Mouse (Mus musculus): Measurements from ENCODE around the gene Pbx2.

The Pbx2 gene

GRCm38 (mm10) chr17:34599891-34600290 is 8.8 kb downstream of the Pbx2 start:
- ATAC-seq (ENCODE audit: insufficient number of reproducible peaks, low FRiP score, low TSS enrichment) = no peak

DNA sequence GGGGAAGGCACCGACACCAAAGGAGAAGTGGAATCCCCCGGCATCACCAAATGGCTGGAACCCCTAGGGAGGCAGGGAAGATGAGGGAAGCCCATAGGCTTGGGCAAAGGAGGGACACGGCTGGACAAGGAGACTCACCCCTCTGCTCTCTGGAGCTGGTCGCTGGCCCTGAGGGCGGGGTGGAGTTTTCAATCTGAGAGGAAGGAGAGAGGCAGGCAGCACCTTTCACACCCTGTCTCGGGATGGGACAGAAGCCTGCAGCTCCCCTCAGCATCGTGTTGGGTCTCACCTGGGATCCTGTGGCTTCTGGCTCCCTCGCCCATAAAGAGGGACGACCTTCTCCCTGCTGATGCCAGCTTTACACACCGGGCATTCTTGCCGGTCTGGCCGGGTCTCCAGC is 10.7 kb downstream of the Pbx2 start:
- ATAC-seq (ENCODE audit: insufficient number of reproducible peaks, low FRiP score, low TSS enrichment) = no peak

- ATAC-seq (ENCODE audit: insufficient number of reproducible peaks, low FRiP score, low TSS enrichment) = peak; percentile 91
These were observed 12.5 kb downstream of the Pbx2 start, which contains the start of gene Rnf5 for GRCm38 (mm10) chr17:34603375-34604060. Gene Rnf5, minus strand, starts transcription at chr17:34603690.

- ATAC-seq (ENCODE audit: insufficient number of reproducible peaks, low FRiP score, low TSS enrichment) = peak; percentile 79
These were observed 13.0 kb downstream of the Pbx2 start, which contains the start of gene Agpat1 for GRCm38 (mm10) chr17:34604061-34604508. Gene Agpat1, plus strand, starts transcription at chr17:34604262.

- no peak for ATAC-seq (ENCODE audit: insufficient number of reproducible peaks, low FRiP score, low TSS enrichment)
These were observed 13.6 kb downstream of the Pbx2 start for GRCm38 (mm10) chr17:34604511-34605237.

DNA sequence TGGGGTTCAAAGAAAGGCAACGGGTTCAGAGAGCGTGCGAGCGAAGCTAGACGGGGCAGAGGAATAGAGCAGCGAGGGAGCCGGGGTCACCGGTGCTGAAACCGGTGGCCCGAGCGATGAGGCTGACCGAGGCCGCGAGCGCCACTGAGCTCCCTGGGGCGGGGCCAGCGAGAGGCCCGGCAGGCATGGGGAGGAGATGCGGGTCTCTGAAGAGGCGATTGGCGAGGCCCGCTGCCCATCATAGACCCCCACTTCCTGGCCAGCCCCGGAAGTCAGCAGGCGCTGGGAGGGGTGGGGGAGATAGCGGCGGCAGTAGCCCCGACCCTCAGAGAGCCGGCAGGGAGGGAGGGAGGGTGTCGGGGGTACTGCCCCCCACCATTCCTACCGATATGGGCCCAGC is 14.5 kb downstream of the Pbx2 start:
- peak; percentile 39; the same call in 1 of the 2 replicates for ATAC-seq (ENCODE audit: insufficient number of reproducible peaks, low FRiP score, low TSS enrichment)

- no peak for ATAC-seq (ENCODE audit: insufficient number of reproducible peaks, low FRiP score, low TSS enrichment)
These were observed 15.3 kb downstream of the Pbx2 start for GRCm38 (mm10) chr17:34606186-34607039.

- ATAC-seq (ENCODE audit: insufficient number of reproducible peaks, low FRiP score, low TSS enrichment) = no peak
These were observed 16.9 kb downstream of the Pbx2 start for GRCm38 (mm10) chr17:34607997-34608396.

- no peak for ATAC-seq (ENCODE audit: insufficient number of reproducible peaks, low FRiP score, low TSS enrichment)
These were observed 20.0 kb downstream of the Pbx2 start for GRCm38 (mm10) chr17:34611050-34611449.

- no peak for ATAC-seq (ENCODE audit: insufficient number of reproducible peaks, low FRiP score, low TSS enrichment)
These were observed 22.1 kb downstream of the Pbx2 start for GRCm38 (mm10) chr17:34613054-34613645.

- no peak for ATAC-seq (ENCODE audit: insufficient number of reproducible peaks, low FRiP score, low TSS enrichment)
These were observed 22.8 kb downstream of the Pbx2 start for GRCm38 (mm10) chr17:34613830-34614229.

GRCm38 (mm10) chr17:34615871-34616270 is 24.8 kb downstream of the Pbx2 start, which contains the start of gene Egfl8:
Gene Egfl8, minus strand, starts transcription at chr17:34615971.
- no peak for ATAC-seq (ENCODE audit: insufficient number of reproducible peaks, low FRiP score, low TSS enrichment)

DNA sequence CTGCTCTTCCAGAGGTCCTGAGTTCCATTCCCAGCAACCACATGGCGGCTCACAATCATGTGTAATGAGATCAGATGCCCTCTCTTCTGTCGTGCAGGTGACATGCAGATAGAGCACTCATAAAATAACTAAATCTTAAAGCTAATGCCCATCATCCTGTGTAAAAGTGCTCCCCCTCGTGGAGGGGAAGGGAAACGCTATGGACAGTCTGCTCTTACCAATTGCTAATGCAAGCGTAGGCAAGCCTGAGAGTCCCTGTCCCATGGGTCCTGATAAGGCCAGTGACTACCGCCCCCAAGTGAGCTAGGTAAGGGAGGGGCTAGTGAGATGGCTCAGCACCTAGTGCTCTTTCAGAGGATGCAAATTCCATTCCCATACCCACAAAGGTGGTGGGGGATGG is 27.9 kb downstream of the Pbx2 start:
- 0 out of 2 replicates have a peak, but pooled peaks have one; percentile 15 for ATAC-seq (ENCODE audit: insufficient number of reproducible peaks, low FRiP score, low TSS enrichment)

GRCm38 (mm10) chr17:34621006-34621405 is 29.9 kb downstream of the Pbx2 start:
- ATAC-seq (ENCODE audit: insufficient number of reproducible peaks, low FRiP score, low TSS enrichment) = no peak

GRCm38 (mm10) chr17:34623161-34623560 is 32.1 kb downstream of the Pbx2 start:
- no peak for ATAC-seq (ENCODE audit: insufficient number of reproducible peaks, low FRiP score, low TSS enrichment)

- no peak for ATAC-seq (ENCODE audit: insufficient number of reproducible peaks, low FRiP score, low TSS enrichment)
These were observed 33.9 kb downstream of the Pbx2 start for GRCm38 (mm10) chr17:34624981-34625380.

DNA sequence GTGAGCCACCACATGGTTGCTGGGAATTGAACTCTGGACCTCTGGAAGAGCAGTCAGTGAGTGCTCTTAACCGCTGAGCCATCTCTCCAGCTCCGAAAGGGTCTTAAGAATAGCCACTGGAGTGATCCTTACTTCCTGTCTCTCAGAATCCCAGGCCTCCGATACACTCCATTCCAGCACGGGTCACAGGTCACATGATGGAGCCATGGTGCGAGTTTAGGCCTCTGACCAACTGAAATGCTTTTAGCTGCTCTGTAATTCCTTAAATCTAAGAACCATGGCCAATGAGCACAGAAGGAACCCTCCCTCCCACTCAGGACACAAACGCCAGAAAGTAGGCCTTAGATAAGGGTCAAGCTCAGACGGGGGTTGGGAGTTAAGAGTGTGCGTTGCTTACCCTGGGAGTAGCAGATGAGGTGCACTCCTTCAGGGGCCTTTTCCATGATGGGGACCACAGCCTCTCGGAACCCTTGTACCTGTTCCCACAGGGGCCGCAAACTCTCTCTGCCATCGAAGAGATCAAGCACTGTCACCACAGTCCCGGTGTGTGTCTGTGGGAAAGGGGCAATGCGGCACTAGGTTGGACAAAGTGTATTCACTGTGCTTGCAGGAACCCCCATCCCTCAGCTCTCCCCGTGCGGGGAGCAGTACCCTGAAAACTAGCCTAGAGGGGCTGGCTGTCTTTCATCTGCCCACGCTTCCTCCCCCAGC is 35.2 kb downstream of the Pbx2 start:
- no peak for ATAC-seq (ENCODE audit: insufficient number of reproducible peaks, low FRiP score, low TSS enrichment)

DNA sequence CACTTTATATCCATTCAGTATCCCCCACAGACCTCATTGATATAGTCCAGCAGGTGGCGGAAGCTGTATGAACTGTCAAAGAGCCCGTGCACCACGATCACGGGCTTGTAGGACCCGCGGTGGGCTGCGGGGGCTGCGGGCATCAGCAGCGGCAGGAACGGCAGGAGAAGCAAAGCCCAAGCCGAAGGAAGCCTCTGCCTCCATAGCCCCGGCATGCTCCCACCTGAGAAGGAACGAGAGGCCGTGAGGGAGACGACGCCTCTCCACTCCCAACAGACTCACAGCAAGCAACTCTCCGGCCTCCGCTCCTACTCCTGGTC is 35.7 kb downstream of the Pbx2 start:
- no peak for ATAC-seq (ENCODE audit: insufficient number of reproducible peaks, low FRiP score, low TSS enrichment)

- peak; percentile 37 for ATAC-seq (ENCODE audit: insufficient number of reproducible peaks, low FRiP score, low TSS enrichment)
These were observed 36.3 kb downstream of the Pbx2 start for GRCm38 (mm10) chr17:34627093-34627942.

Data from cerebellum, adult (tissue).